Mouse (Mus musculus): Measurements from ENCODE around the gene 4930556J24Rik.
"Not testable (repeated sequence)": the region's sequence is repeated elsewhere in the genome, so short reads cannot be mapped to it uniquely, and the experiment has no call there.

The 4930556J24Rik gene

GRCm38 (mm10) chr11:3973081-3973480, 3.5 kb downstream of the 4930556J24Rik start:
- no peak for DNase-seq (ENCODE audit: low spot score)

- no peak for DNase-seq (ENCODE audit: low spot score)
Measured at GRCm38 (mm10) chr11:3970361-3970760, 6.2 kb downstream of the 4930556J24Rik start.

- DNase-seq (ENCODE audit: low spot score), result no peak
Measured at GRCm38 (mm10) chr11:3969837-3970236, 6.7 kb downstream of the 4930556J24Rik start.

- no peak for DNase-seq (ENCODE audit: low spot score)
Measured at GRCm38 (mm10) chr11:3964416-3965172, 12.0 kb downstream of the 4930556J24Rik start.

- DNase-seq (ENCODE audit: low spot score), result peak; percentile 92
Measured at GRCm38 (mm10) chr11:3963610-3964415, 12.8 kb downstream of the 4930556J24Rik start, which contains the start of gene Pes1. Gene Pes1, plus strand, starts transcription at chr11:3963975.

- DNase-seq (ENCODE audit: low spot score), result no peak
Measured at GRCm38 (mm10) chr11:3963155-3963554, 13.4 kb downstream of the 4930556J24Rik start.

GRCm38 (mm10) chr11:3961761-3962160, 14.8 kb downstream of the 4930556J24Rik start:
- no peak for DNase-seq (ENCODE audit: low spot score)

- DNase-seq (ENCODE audit: low spot score), result no peak
Measured at GRCm38 (mm10) chr11:3960901-3961300, 15.7 kb downstream of the 4930556J24Rik start.

GRCm38 (mm10) chr11:3955371-3955770, 21.2 kb downstream of the 4930556J24Rik start:
- DNase-seq (ENCODE audit: low spot score), result not testable (repeated sequence)

- not testable (repeated sequence) for DNase-seq (ENCODE audit: low spot score)
Measured at GRCm38 (mm10) chr11:3954876-3955275, 21.7 kb downstream of the 4930556J24Rik start.

- no peak for DNase-seq (ENCODE audit: low spot score)
Measured at GRCm38 (mm10) chr11:3946386-3946785, 30.2 kb downstream of the 4930556J24Rik start.

GRCm38 (mm10) chr11:3941371-3941770, 35.2 kb downstream of the 4930556J24Rik start:
- DNase-seq (ENCODE audit: low spot score), result no peak

- DNase-seq (ENCODE audit: low spot score), result no peak
Measured at GRCm38 (mm10) chr11:3937321-3937874, 39.2 kb downstream of the 4930556J24Rik start.

GRCm38 (mm10) chr11:3936318-3936717, 40.3 kb downstream of the 4930556J24Rik start:
- DNase-seq (ENCODE audit: low spot score), result no peak

GRCm38 (mm10) chr11:3935135-3935534, 41.4 kb downstream of the 4930556J24Rik start:
- no peak for DNase-seq (ENCODE audit: low spot score)

GRCm38 (mm10) chr11:3933756-3934285, 42.8 kb downstream of the 4930556J24Rik start:
- DNase-seq (ENCODE audit: low spot score), result no peak

- DNase-seq (ENCODE audit: low spot score), result peak; percentile 82
Measured at GRCm38 (mm10) chr11:3931511-3932211, 44.9 kb downstream of the 4930556J24Rik start, which contains the start of gene Tcn2. Gene Tcn2, minus strand, starts transcription at chr11:3932159.

- no peak for DNase-seq (ENCODE audit: low spot score)
Measured at GRCm38 (mm10) chr11:3930931-3931330, 45.6 kb downstream of the 4930556J24Rik start.

GRCm38 (mm10) chr11:3930019-3930418, 46.6 kb downstream of the 4930556J24Rik start:
- no peak for DNase-seq (ENCODE audit: low spot score)

GRCm38 (mm10) chr11:3925916-3926315, 50.7 kb downstream of the 4930556J24Rik start:
- DNase-seq (ENCODE audit: low spot score), result no peak

GRCm38 (mm10) chr11:3922731-3923130, 53.8 kb downstream of the 4930556J24Rik start:
- DNase-seq (ENCODE audit: low spot score), result no peak

- DNase-seq (ENCODE audit: low spot score), result no peak
Measured at GRCm38 (mm10) chr11:3922115-3922514, 54.5 kb downstream of the 4930556J24Rik start.

Data from retina, embryonic 14.5 days (tissue).